Mouse (Mus musculus) MEL (cell line): ENCODE results near the gene Ern1. TPM values are rescaled to one million over a fixed set of nuclear protein-coding genes. Genes with fewer than 3 reads are reported as not detected.

ENCODE experiments used
- DNase-seq: peaks from one replicate; pipeline ENCODE4 v3.0.0; 2011; ENCODE audit warnings: low read depth, low spot score
- H3K27ac ChIP-seq: 2 replicates; pipeline ENCODE4 v1.5.1; 2012; ENCODE audit warnings: low read depth, mild to moderate bottlenecking, control low read depth, low read length, moderate library complexity; ENCODE audit not compliant: control insufficient read depth
- H3K27me3 ChIP-seq, 2 experiments: fragments of 150-350 bp in 1 of 2; sonication (generic) in 1 of 2; 2 replicates each; pipeline ENCODE4 v1.6.1; 2012; ENCODE audit warnings: low read length in 2 of 2, mild to moderate bottlenecking in 2 of 2, improper control_type of control experiment in 1 of 2, moderate library complexity in 1 of 2; ENCODE audit not compliant: insufficient read depth in 2 of 2, control insufficient read depth in 1 of 2
- H3K36me3 ChIP-seq, 2 experiments: 2 replicates each; pipeline ENCODE4 v1.6.1; 2012 to 2014; ENCODE audit warnings: low read length in 2 of 2, improper control_type of control experiment in 1 of 2, inconsistent platforms in 1 of 2, mild to moderate bottlenecking in 1 of 2; ENCODE audit not compliant: insufficient read depth in 2 of 2, control insufficient read depth in 1 of 2
- H3K4me1 ChIP-seq, 2 experiments: fragments of 150-350 bp in 1 of 2; sonication (generic) in 1 of 2; 2 replicates each; pipeline ENCODE4 v1.6.1; 2012; ENCODE audit warnings: low read length in 2 of 2, improper control_type of control experiment in 1 of 2, mild to moderate bottlenecking in 1 of 2; ENCODE audit not compliant: insufficient read depth in 2 of 2, control insufficient read depth in 1 of 2
- H3K4me3 ChIP-seq, 2 experiments: fragments of 150-350 bp in 1 of 2; sonication (generic) in 1 of 2; 2 replicates each; pipeline ENCODE4 v1.5.1; 2012; ENCODE audit warnings: low read depth in 2 of 2, low read length in 2 of 2, mild to moderate bottlenecking in 2 of 2, moderate library complexity in 2 of 2, control low read depth in 1 of 2, improper control_type of control experiment in 1 of 2; ENCODE audit not compliant: control insufficient read depth in 1 of 2, insufficient read depth in 1 of 2
- H3K79me2 ChIP-seq: 2 replicates; pipeline ENCODE4 v1.6.1; 2012; ENCODE audit warnings: mild to moderate bottlenecking, low read length, moderate library complexity; ENCODE audit not compliant: control insufficient read depth, poor library complexity, insufficient read depth
- H3K9ac ChIP-seq: 2 replicates; pipeline ENCODE4 v1.6.1; 2012; ENCODE audit warnings: low read depth, mild to moderate bottlenecking, control low read depth, low read length, moderate library complexity; ENCODE audit not compliant: control insufficient read depth, poor library complexity, severe bottlenecking
- H3K9me3 ChIP-seq: fragments of 150-350 bp; sonication (generic); replicated peaks from 2 replicates; pipeline ENCODE4 v1.6.1; 2012; ENCODE audit warnings: mild to moderate bottlenecking, low read length, improper control_type of control experiment, moderate library complexity; ENCODE audit not compliant: insufficient read depth
- BHLHE40 ChIP-seq: IDR thresholded peaks from 2 replicates; pipeline ENCODE4 v1.6.1; 2012; ENCODE audit warnings: low read depth, mild to moderate bottlenecking, inconsistent platforms, low read length, improper control_type of control experiment, borderline replicate concordance
- CHD1 ChIP-seq: IDR thresholded peaks from 2 replicates; pipeline ENCODE4 v1.6.1; 2012; ENCODE audit warnings: low read depth, mild to moderate bottlenecking, inconsistent platforms, low read length, improper control_type of control experiment
- CHD2 ChIP-seq: IDR thresholded peaks from 2 replicates; pipeline ENCODE4 v1.6.1; 2011; ENCODE audit warnings: low read length, improper control_type of control experiment
- CTCF ChIP-seq, 3 experiments: IDR thresholded peaks in 2 of 3; conservative IDR thresholded peaks in 1 of 3; 2 replicates each; pipeline ENCODE4 v1.5.1; 2011 to 2012; ENCODE audit warnings: low read length in 3 of 3, low read depth in 2 of 3, mild to moderate bottlenecking in 2 of 3, improper control_type of control experiment in 1 of 3, inconsistent platforms in 1 of 3, mixed read lengths in 1 of 3, moderate library complexity in 1 of 3; ENCODE audit not compliant: control insufficient read depth in 1 of 3, insufficient read depth in 1 of 3, poor library complexity in 1 of 3, severe bottlenecking in 1 of 3
- E2F4 ChIP-seq: IDR thresholded peaks from 2 replicates; pipeline ENCODE4 v1.6.1; 2011; ENCODE audit warnings: low read depth, low read length, improper control_type of control experiment, borderline replicate concordance
- ELF1 ChIP-seq: IDR thresholded peaks from 2 replicates; pipeline ENCODE4 v1.6.1; 2014; ENCODE audit warnings: low read depth, mild to moderate bottlenecking, inconsistent platforms, low read length, improper control_type of control experiment, moderate library complexity
- EP300 ChIP-seq, 2 experiments: IDR thresholded peaks; 2 replicates each; pipeline ENCODE4 v1.6.1; 2011; ENCODE audit warnings: improper control_type of control experiment in 2 of 2, low read length in 2 of 2, low read depth in 1 of 2, mild to moderate bottlenecking in 1 of 2
- ETS1 ChIP-seq: IDR thresholded peaks from 2 replicates; pipeline ENCODE4 v1.6.1; 2012; ENCODE audit warnings: low read depth, mild to moderate bottlenecking, inconsistent platforms, low read length, improper control_type of control experiment, moderate library complexity
- GABPA ChIP-seq: IDR thresholded peaks from 2 replicates; pipeline ENCODE4 v1.6.1; 2012; ENCODE audit warnings: low read depth, mild to moderate bottlenecking, inconsistent platforms, low read length, improper control_type of control experiment, moderate library complexity
- GATA1 ChIP-seq: IDR thresholded peaks from 2 replicates; pipeline ENCODE4 v1.6.1; 2011; ENCODE audit warnings: low read depth, low read length, improper control_type of control experiment
- HCFC1 ChIP-seq: IDR thresholded peaks from 2 replicates; pipeline ENCODE4 v1.6.1; 2012; ENCODE audit warnings: low read depth, mild to moderate bottlenecking, inconsistent platforms, low read length, improper control_type of control experiment, moderate library complexity
- JUND ChIP-seq: IDR thresholded peaks from 2 replicates; pipeline ENCODE4 v1.6.1; 2011; ENCODE audit warnings: low read depth, mild to moderate bottlenecking, improper control_type of control experiment, low read length
- KAT2A ChIP-seq: conservative IDR thresholded peaks from 2 replicates; pipeline ENCODE4 v1.6.1; 2012; ENCODE audit warnings: low read depth, low read length, improper control_type of control experiment, inconsistent platforms
- MAFK ChIP-seq: IDR thresholded peaks from 2 replicates; pipeline ENCODE4 v1.6.1; 2011; ENCODE audit warnings: low read depth, mild to moderate bottlenecking, low read length, improper control_type of control experiment, borderline replicate concordance
- MAX ChIP-seq: IDR thresholded peaks from 2 replicates; pipeline ENCODE4 v1.6.1; 2011; ENCODE audit warnings: low read length, improper control_type of control experiment
- MAZ ChIP-seq: IDR thresholded peaks from 2 replicates; pipeline ENCODE4 v1.6.1; 2012; ENCODE audit warnings: low read depth, mild to moderate bottlenecking, inconsistent platforms, low read length, improper control_type of control experiment
- MEF2A ChIP-seq: IDR thresholded peaks from 2 replicates; pipeline ENCODE4 v1.6.1; 2014; ENCODE audit warnings: low read depth, mild to moderate bottlenecking, inconsistent platforms, low read length, improper control_type of control experiment; ENCODE audit not compliant: poor library complexity, insufficient replicate concordance, severe bottlenecking; ENCODE audit errors: extremely low read depth
- MXI1 ChIP-seq: IDR thresholded peaks from 2 replicates; pipeline ENCODE4 v1.6.1; 2011; ENCODE audit warnings: mild to moderate bottlenecking, low read depth, low read length, improper control_type of control experiment
- MYB ChIP-seq: IDR thresholded peaks from 2 replicates; pipeline ENCODE4 v1.6.1; 2011; ENCODE audit warnings: mild to moderate bottlenecking, low read depth, low read length, improper control_type of control experiment
- MYC ChIP-seq: IDR thresholded peaks from 2 replicates; pipeline ENCODE4 v1.6.1; 2011; ENCODE audit warnings: low read depth, mild to moderate bottlenecking, low read length, improper control_type of control experiment, moderate library complexity
- NELFE ChIP-seq: IDR thresholded peaks from 2 replicates; pipeline ENCODE4 v1.6.1; 2011; ENCODE audit warnings: low read depth, low read length, improper control_type of control experiment
- NRF1 ChIP-seq: IDR thresholded peaks from 2 replicates; pipeline ENCODE4 v1.6.1; 2014; ENCODE audit warnings: low read depth, mild to moderate bottlenecking, inconsistent platforms, low read length, improper control_type of control experiment, moderate library complexity; ENCODE audit not compliant: poor library complexity, insufficient read depth, severe bottlenecking
- POLR2A ChIP-seq, 2 experiments: IDR thresholded peaks; 2 replicates each; pipeline ENCODE4 v1.6.1; 2011 to 2012; ENCODE audit warnings: low read length in 2 of 2, mild to moderate bottlenecking in 2 of 2, control low read depth in 1 of 2, improper control_type of control experiment in 1 of 2, low read depth in 1 of 2, moderate library complexity in 1 of 2; ENCODE audit not compliant: control insufficient read depth in 1 of 2, insufficient read depth in 1 of 2, poor library complexity in 1 of 2
- POLR2AphosphoS5 ChIP-seq: IDR thresholded peaks from 2 replicates; pipeline ENCODE4 v1.6.1; 2012; ENCODE audit warnings: low read depth, borderline replicate concordance, mild to moderate bottlenecking, inconsistent platforms, low read length, moderate library complexity, mixed read lengths
- RAD21 ChIP-seq: IDR thresholded peaks from 2 replicates; pipeline ENCODE4 v1.6.1; 2011; ENCODE audit warnings: mild to moderate bottlenecking, low read depth, low read length, improper control_type of control experiment
- RCOR1 ChIP-seq: IDR thresholded peaks from 2 replicates; pipeline ENCODE4 v1.6.1; 2012; ENCODE audit warnings: low read depth, mild to moderate bottlenecking, inconsistent platforms, low read length, improper control_type of control experiment
- SIN3A ChIP-seq: IDR thresholded peaks from 2 replicates; pipeline ENCODE4 v1.6.1; 2012; ENCODE audit warnings: low read length, improper control_type of control experiment, inconsistent platforms
- SMC3 ChIP-seq: IDR thresholded peaks from 2 replicates; pipeline ENCODE4 v1.6.1; 2011; ENCODE audit warnings: low read depth, low read length, improper control_type of control experiment
- TAL1 ChIP-seq: IDR thresholded peaks from 2 replicates; pipeline ENCODE4 v1.6.1; 2012; ENCODE audit warnings: mild to moderate bottlenecking, inconsistent platforms, low read length, moderate library complexity, mixed read lengths
- TBP ChIP-seq: IDR thresholded peaks from 2 replicates; pipeline ENCODE4 v1.8.0; 2011; ENCODE audit warnings: low read depth, low read length, improper control_type of control experiment
- TCF12 ChIP-seq: IDR thresholded peaks from 2 replicates; pipeline ENCODE4 v1.6.1; 2014; ENCODE audit warnings: low read depth, mild to moderate bottlenecking, inconsistent platforms, low read length, improper control_type of control experiment, moderate library complexity
- UBTF ChIP-seq: IDR thresholded peaks from 2 replicates; pipeline ENCODE4 v1.6.1; 2012; ENCODE audit warnings: low read depth, mild to moderate bottlenecking, inconsistent platforms, low read length, improper control_type of control experiment, moderate library complexity, borderline replicate concordance; ENCODE audit not compliant: insufficient read depth
- USF1 ChIP-seq: IDR thresholded peaks from 2 replicates; pipeline ENCODE4 v1.6.1; 2014; ENCODE audit warnings: low read depth, mild to moderate bottlenecking, inconsistent platforms, low read length, improper control_type of control experiment, moderate library complexity
- ZC3H11A ChIP-seq: IDR thresholded peaks from 2 replicates; pipeline ENCODE4 v1.6.1; 2012; ENCODE audit warnings: low read depth, mild to moderate bottlenecking, inconsistent platforms, low read length, improper control_type of control experiment
- ZMIZ1 ChIP-seq: IDR thresholded peaks from 2 replicates; pipeline ENCODE4 v1.6.1; 2012; ENCODE audit warnings: low read depth, mild to moderate bottlenecking, inconsistent platforms, low read length, improper control_type of control experiment, moderate library complexity
- ZNF384 ChIP-seq: IDR thresholded peaks from 2 replicates; pipeline ENCODE4 v1.6.1; 2012; ENCODE audit warnings: low read depth, mild to moderate bottlenecking, inconsistent platforms, low read length, improper control_type of control experiment
- polyA plus RNA-seq, 2 experiments: library from polyadenylated mRNA; stranded (reverse) in 1 of 2; unstranded in 1 of 2; fragments of >175 nt in 1 of 2; fragments of >200 nt in 1 of 2; gene quantifications; 2 replicates each; pipeline versions ENCODE4 v1.2.1 to v1.2.4; 2012; ENCODE audit warnings: low replicate concordance in 2 of 2, low read depth in 1 of 2; ENCODE audit not compliant: insufficient read length in 2 of 2, insufficient read depth in 1 of 2, missing spikeins in 1 of 2
- total RNA-seq: library from RNA; depleted of rRNA; stranded (reverse); fragments of 300-350 nt; gene quantifications from 2 replicates; pipeline ENCODE4 v1.2.3, GENCODE M21; 2012

Gene Ern1
- total and polyA plus RNA-seq, 3 experiments, result 4.3 to 5.7 TPM; not detected in 1

DNA sequence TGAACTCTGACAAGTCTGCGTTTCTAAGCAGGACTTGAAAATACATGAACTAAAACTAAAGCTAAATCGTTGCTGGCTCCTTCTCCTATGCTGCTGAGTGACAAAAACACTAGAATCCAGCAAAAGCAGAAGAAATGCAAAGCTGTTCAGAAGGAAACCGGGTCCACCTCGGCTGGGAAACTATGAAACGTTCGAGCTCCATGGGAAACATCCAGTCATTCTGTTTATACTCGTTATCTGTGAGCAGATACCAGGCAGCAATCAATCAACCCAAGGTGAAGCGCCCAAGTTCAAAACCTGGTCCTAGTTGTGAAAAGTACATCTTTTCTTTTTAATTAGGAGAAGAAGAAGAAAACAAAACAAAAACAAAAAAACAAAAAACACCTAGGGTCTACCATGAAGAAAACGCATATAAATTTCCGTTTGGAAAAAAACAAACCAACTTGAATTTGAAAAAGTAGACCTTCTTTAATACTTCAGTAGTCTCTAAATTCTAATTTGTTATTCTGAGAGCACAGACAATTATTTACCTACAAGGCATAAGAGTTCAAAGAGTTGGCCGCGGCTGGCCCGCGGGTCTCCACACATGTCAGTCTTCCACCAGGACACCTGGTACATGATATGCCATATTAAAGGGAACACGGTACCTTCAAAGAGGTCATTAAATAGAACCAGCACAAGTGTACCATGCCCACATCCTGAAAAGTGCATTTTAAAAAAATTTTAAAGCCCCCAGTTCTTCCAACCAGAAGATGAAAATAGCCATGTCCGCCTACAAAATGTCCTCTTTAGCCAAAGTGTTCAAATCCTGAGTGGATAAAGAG lies 1.4 kb downstream of the Ern1 start:
- Histone ChIP-seq H3K27me3 (no peaks in the 10 kb centered on the region), H3K9ac (peak overlapping the region; percentile 89), H3K27ac (peak overlapping the region; percentile 69), H3K4me1 (peaks cover 9 to 15% of the 10 kb centered on the region in 2 experiments; a peak in 3 of 4 replicates), H3K4me3 (peak overlapping the region; percentile 82 to 97), H3K9me3 (no peaks in the 10 kb centered on the region), H3K36me3 (peaks cover 0 to 29% of the 10 kb centered on the region in 2 experiments; a peak in 2 of 4 replicates), H3K79me2 (peaks cover 16% of the 10 kb centered on the region)
- peak; percentile 76 for DNase-seq
- peak; percentile 61 for TF ChIP-seq ETS1
- TF ChIP-seq MAX, result no peak
- TF ChIP-seq MYB, result no peak
- TF ChIP-seq GATA1, result peak; percentile 84
- TF ChIP-seq E2F4, result no peak
- no peak for TF ChIP-seq ZC3H11A
- no peak for TF ChIP-seq JUND
- peak; percentile 33 to 63; a peak in 2 of 4 replicates for TF ChIP-seq EP300 (IDR thresholded peaks at IDR 0.05; ENCODE audit: low read depth in 1 of 2, low read length in 2 of 2)
- peak; percentile 78; the same call in 1 of the 2 replicates for TF ChIP-seq CHD1
- no peak for TF ChIP-seq MAZ
- peak; percentile 31; the same call in 1 of the 2 replicates for TF ChIP-seq TBP
- 0 out of 2 replicates have a peak, but pooled peaks have one; percentile 9 for TF ChIP-seq ZNF384
- TF ChIP-seq SIN3A, result 0 out of 2 replicates have a peak, but pooled peaks have one; percentile 14
- TF ChIP-seq HCFC1, result no peak
- no peak for TF ChIP-seq RAD21
- TF ChIP-seq GABPA, result no peak
- peak; percentile 58; the same call in 1 of the 2 replicates for TF ChIP-seq BHLHE40
- no peak for TF ChIP-seq SMC3
- TF ChIP-seq TAL1, result no peak
- TF ChIP-seq MEF2A, result no peak
- no peak for TF ChIP-seq CHD2
- TF ChIP-seq USF1, result no peak
- no peak for TF ChIP-seq ZMIZ1
- no peak for TF ChIP-seq MXI1
- TF ChIP-seq MAFK, result no peak
- TF ChIP-seq POLR2A (IDR thresholded peaks at IDR 0.05; ENCODE audit: control insufficient read depth in 1 of 2, insufficient read depth in 1 of 2, low read depth in 1 of 2, low read length in 2 of 2, poor library complexity in 1 of 2), result no peak
- no peak for TF ChIP-seq CTCF (IDR thresholded peaks at IDR 0.05 in 2 of 3, conservative IDR thresholded peaks at IDR 0.05 in 1 of 3; ENCODE audit: control insufficient read depth in 1 of 3, insufficient read depth in 1 of 3, low read depth in 2 of 3, low read length in 3 of 3, poor library complexity in 1 of 3, severe bottlenecking in 1 of 3)
- no peak; the same call in 1 of the 2 replicates for TF ChIP-seq RCOR1
- no peak for TF ChIP-seq UBTF
- no peak; the same call in 1 of the 2 replicates for TF ChIP-seq MYC
- no peak for TF ChIP-seq NELFE
- no peak for TF ChIP-seq KAT2A
- no peak for TF ChIP-seq NRF1
- peak; percentile 37; the same call in 1 of the 2 replicates for TF ChIP-seq TCF12
- no peak for TF ChIP-seq POLR2AphosphoS5
- TF ChIP-seq ELF1, result no peak
